Mouse (Mus musculus) thymus, adult 2 months (tissue): Measurements from ENCODE around the gene Disp1.

ENCODE experiments used
- CTCF ChIP-seq: fragments of 200-500 bp; IDR thresholded peaks from 2 replicates; pipeline ENCODE4 v1.5.1; 2012; ENCODE audit warnings: mild to moderate bottlenecking, control low read depth, low read length, moderate library complexity, borderline replicate concordance; ENCODE audit not compliant: control insufficient read depth, poor library complexity, insufficient read depth; ENCODE audit errors: extremely low read depth
- POLR2A ChIP-seq: fragments of 200-500 bp; IDR thresholded peaks from 2 replicates; pipeline ENCODE4 v1.6.1; 2012; ENCODE audit warnings: mild to moderate bottlenecking, low read length, control low read depth, moderate library complexity; ENCODE audit not compliant: control insufficient read depth, poor library complexity, insufficient read depth; ENCODE audit errors: extremely low read depth

DNA sequence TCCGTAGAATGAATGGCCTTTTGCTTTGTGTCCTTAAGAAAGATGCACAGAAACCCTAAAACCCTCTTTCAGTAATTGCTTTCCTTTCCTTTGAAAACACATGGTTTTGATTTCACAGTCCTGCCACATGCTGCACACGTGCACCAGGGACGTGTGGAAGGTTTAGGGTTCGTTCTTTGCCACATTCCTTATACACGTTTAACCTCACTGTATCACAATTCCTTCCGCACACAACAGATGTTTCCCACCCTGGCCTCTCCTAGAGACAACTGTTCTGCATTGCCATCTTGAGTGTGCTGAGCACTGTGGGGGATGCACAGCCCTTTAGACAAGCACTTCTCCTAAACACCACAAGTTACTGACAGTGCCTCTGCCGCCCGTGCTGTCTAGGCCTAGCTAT lies 119.2 kb downstream of the Disp1 start:
- TF ChIP-seq POLR2A (no peak), CTCF (no peak)
